Mouse (Mus musculus) limb, embryonic 12.5 days (tissue): ENCODE results near the gene Efnb3. TPM values are rescaled to one million over a fixed set of nuclear protein-coding genes. Genes with fewer than 3 reads are reported as not detected.

Experiments
- ATAC-seq: fragments of 200-750 bp; cut with Nextera tagmentation; 2 replicates; pipeline ENCODE4 v1.8.0; 2017; ENCODE audit warnings: low read depth, moderate TSS enrichment; ENCODE audit not compliant: insufficient number of reproducible peaks, insufficient read depth, low FRiP score, low TSS enrichment
- H3K27ac ChIP-seq: fragments of 300-500 bp; sonication (generic); 2 replicates; pipeline ENCODE4 v1.5.1; 2016; ENCODE audit warnings: mild to moderate bottlenecking, moderate library complexity
- H3K27me3 ChIP-seq: fragments of 300-500 bp; sonication (generic); 2 replicates; pipeline ENCODE4 v1.6.1; 2016; ENCODE audit warnings: mild to moderate bottlenecking, moderate library complexity
- H3K36me3 ChIP-seq: fragments of 300-500 bp; sonication (generic); 2 replicates; pipeline ENCODE4 v1.6.1; 2016; ENCODE audit warnings: mild to moderate bottlenecking, moderate library complexity
- H3K4me1 ChIP-seq: fragments of 300-500 bp; sonication (generic); replicated peaks from 2 replicates; pipeline ENCODE4 v1.6.1; 2016
- H3K4me2 ChIP-seq: fragments of 300-500 bp; sonication (generic); 2 replicates; pipeline ENCODE4 v1.6.1; 2016; ENCODE audit warnings: mild to moderate bottlenecking, moderate library complexity
- H3K4me3 ChIP-seq: fragments of 300-500 bp; sonication (generic); replicated peaks from 2 replicates; pipeline ENCODE4 v1.5.1; 2016; ENCODE audit warnings: mild to moderate bottlenecking
- H3K9ac ChIP-seq: fragments of 300-500 bp; sonication (generic); replicated peaks from 2 replicates; pipeline ENCODE4 v1.6.1; 2016; ENCODE audit warnings: mild to moderate bottlenecking, moderate library complexity
- H3K9me3 ChIP-seq: fragments of 300-500 bp; sonication (generic); 2 replicates; pipeline ENCODE4 v1.6.1; 2016; ENCODE audit warnings: mild to moderate bottlenecking, moderate library complexity
- WGBS: fragments of 180-500 bp; shearing (Covaris S2); methylation state at CpG from one replicate; pipeline ENCODE4 v1.1.7; 2016; 5-methylcytosine and 5-hydroxymethylcytosine counted together
- polyA plus RNA-seq: library from polyadenylated mRNA; unstranded; fragments of >200 nt; fragmentation: Nextera tagmentation; extraction: Ambion mirVana; gene quantifications from 2 replicates; pipeline ENCODE4 v1.2.1, GENCODE M21; 2016

The Efnb3 gene
- polyA plus RNA-seq, 1 experiment from 2014 or later = 54.3 TPM

DNA sequence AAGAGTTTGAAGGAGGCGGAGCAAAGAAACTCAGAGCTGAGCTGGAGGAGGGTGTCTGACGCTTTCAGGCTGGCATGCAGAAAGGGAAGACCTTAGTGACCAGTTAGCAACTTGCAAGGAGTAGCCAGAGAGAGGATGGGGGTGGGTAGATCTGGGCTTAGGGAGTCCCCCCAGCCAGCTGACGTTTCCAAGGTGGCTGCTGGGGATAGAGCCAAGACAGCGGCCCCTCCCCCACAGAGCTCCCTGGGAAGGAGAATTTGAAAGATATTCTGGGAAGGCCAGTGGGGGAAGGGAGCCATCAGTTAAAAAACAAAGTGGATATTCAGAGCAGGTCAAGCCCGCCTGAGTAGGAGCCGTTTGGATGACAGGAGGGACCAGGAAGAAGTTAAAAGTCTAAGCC is 40.1 kb upstream of the Efnb3 start:
- H3K27ac ChIP-seq = peak overlapping the region; percentile 30
- peak; percentile 61; the same call in 1 of the 2 replicates for ATAC-seq
- peaks cover 5% of the 10 kb centered on the region for H3K36me3 ChIP-seq
- peaks cover 33% of the 10 kb centered on the region for H3K4me1 ChIP-seq
- H3K4me3 ChIP-seq = no peak overlapping the region
- WGBS = 13% methylated on average over 6 of the region's 6 CpGs
- no peaks in the 10 kb centered on the region for H3K9me3 ChIP-seq
- H3K9ac ChIP-seq = no peak overlapping the region
- H3K4me2 ChIP-seq = peak overlapping the region; percentile 11
- peaks cover 27% of the 10 kb centered on the region for H3K27me3 ChIP-seq

DNA sequence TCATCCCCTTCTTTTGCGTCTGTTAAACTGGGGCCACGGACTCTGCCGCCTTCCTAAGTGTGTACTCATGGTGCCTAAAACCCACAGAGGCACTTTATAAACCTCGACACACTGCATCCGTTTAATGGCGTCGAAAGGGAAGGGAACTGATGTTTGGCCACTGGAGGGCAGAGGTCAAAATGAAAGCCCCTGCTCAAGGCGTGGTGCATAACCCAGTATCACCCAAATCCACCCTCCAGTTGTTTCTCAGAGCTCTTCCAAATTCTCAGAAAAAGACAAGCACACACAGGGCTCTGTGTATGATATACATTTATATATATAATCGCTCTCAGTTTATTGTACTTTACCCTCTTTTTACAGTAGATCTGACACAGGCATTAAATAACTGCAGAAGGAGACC is 39.4 kb upstream of the Efnb3 start:
- peaks cover 21% of the 10 kb centered on the region for H3K27me3 ChIP-seq
- peak overlapping the region; percentile 53; the same call in 1 of the 2 replicates for H3K27ac ChIP-seq
- no peak overlapping the region for H3K4me3 ChIP-seq
- no peak for ATAC-seq
- H3K9me3 ChIP-seq = no peaks in the 10 kb centered on the region
- H3K36me3 ChIP-seq = peaks cover 10% of the 10 kb centered on the region
- no peak overlapping the region for H3K9ac ChIP-seq
- 7% methylated on average over 9 of the region's 9 CpGs for WGBS
- H3K4me1 ChIP-seq = peaks cover 27% of the 10 kb centered on the region
- H3K4me2 ChIP-seq = peak overlapping the region; percentile 11; the same call in 1 of the 2 replicates

DNA sequence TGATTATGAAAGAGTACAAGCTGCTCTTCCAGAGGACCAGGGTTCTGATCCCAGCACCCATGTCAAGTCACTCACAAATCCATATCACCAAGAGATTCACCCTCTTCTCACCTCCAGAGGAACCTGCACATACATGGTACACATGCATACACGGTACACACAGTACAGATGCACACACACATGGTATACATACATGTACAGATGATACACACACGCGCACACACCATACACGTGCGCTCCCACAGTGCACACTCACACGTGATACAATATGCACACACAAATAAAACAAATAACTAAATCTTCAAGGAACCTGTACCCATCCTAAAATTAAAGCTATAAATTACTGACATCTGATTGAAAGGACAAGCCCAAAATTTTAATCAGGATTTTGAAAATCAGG is 34.8 kb upstream of the Efnb3 start:
- Histone ChIP-seq H3K36me3 (peaks cover 50% of the 10 kb centered on the region), H3K4me1 (peaks cover 7% of the 10 kb centered on the region), H3K27ac (no peak overlapping the region), H3K9me3 (no peaks in the 10 kb centered on the region), H3K9ac (no peak overlapping the region), H3K4me2 (no peak overlapping the region), H3K4me3 (no peak overlapping the region), H3K27me3 (no peaks in the 10 kb centered on the region)
- 96% methylated on average over 6 of the region's 6 CpGs for WGBS
- no peak for ATAC-seq

DNA sequence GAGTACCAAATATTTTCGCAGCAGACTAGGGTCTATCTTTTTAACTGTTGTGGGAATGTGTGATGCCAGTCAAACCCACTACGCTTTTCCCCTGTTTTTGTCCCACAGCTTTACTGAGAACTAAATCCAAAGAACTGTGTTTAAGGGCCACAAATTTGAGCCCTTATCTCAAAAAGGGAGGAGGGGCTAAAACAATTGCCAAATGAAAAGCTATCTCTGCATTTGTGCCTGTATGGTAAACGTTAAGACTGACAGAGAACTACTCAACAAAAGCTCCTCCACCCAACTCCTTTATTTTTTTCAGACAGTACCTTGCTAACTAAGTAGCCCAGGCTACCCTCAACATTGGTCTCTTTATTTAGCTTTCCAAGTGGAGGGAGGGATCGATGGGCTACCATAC is 32.8 kb upstream of the Efnb3 start:
- ATAC-seq = no peak
- H3K9me3 ChIP-seq = no peaks in the 10 kb centered on the region
- H3K4me1 ChIP-seq = no peaks in the 10 kb centered on the region
- no peak overlapping the region for H3K4me2 ChIP-seq
- H3K27me3 ChIP-seq = no peaks in the 10 kb centered on the region
- no peak overlapping the region for H3K27ac ChIP-seq
- H3K4me3 ChIP-seq = no peak overlapping the region
- no peak overlapping the region for H3K9ac ChIP-seq
- H3K36me3 ChIP-seq = peaks cover 70% of the 10 kb centered on the region
- WGBS = 82% methylated on average over 4 of the region's 4 CpGs

DNA sequence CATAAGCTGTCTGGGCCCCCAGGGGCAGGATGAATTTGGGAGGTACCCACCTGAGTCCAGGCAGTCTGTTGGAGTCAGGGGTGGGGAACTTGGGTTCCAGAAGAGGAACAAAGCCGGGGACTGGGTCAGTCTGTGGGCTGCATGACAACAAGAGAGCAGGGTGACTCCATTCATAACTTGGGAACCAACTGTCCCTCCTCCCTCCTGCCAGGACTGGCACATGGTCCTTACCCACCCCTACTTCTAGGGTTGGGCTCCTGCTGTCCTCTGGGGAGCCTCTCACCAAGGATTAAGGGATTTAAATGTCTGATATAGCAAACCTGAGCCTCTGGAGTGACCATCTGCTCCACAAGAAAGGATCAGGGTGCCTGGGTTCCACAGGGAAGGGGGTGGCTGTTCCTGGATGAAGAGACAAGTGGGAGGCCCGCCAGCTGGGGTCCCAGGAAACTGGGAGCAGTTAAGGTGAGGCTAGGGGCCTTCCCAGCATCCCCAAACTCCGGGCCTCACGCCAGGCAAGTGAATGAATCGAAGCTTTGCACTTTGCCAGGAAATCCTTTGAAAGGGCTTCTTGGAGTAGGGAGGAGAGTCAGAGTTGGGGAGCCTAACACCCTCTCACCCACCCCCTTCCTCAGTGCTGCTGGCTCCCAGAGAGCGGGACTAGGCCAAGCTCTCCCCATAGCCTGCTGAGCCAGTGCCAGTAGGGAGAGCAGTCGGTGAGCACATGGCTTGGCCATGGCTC is 32.1 kb upstream of the Efnb3 start:
- peaks cover 77% of the 10 kb centered on the region for H3K36me3 ChIP-seq
- WGBS = 80% methylated on average over 7 of the region's 7 CpGs
- H3K4me1 ChIP-seq = no peaks in the 10 kb centered on the region
- no peaks in the 10 kb centered on the region for H3K9me3 ChIP-seq
- no peaks in the 10 kb centered on the region for H3K27me3 ChIP-seq
- no peak overlapping the region for H3K4me3 ChIP-seq
- no peak for ATAC-seq
- no peak overlapping the region for H3K9ac ChIP-seq
- 0 out of 2 replicates have a peak overlapping the region, but pooled peaks have one; percentile 7 for H3K27ac ChIP-seq
- H3K4me2 ChIP-seq = no peak overlapping the region

DNA sequence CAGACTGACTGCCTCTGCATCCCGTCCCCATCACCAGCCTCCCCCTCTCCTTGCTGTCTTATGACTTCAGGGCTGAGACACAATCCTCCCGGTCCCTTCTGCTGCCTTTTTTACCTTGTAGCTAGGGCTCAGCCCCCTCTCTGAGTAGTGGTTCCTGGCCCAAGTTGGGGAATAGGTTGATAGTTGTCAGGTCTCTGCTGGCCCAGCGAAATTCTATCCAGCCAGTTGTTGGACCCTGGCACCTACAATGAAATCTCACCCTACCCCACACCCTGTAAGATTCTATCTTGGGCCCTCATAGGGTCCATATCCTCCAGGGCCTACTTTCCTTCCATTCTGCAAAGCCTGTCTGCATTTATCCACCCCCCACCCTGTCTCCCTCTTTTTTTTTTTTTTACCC is 31.4 kb upstream of the Efnb3 start:
- Histone ChIP-seq H3K27me3 (no peaks in the 10 kb centered on the region), H3K4me3 (no peak overlapping the region), H3K9me3 (no peaks in the 10 kb centered on the region), H3K36me3 (peaks cover 84% of the 10 kb centered on the region), H3K9ac (no peak overlapping the region), H3K4me1 (no peaks in the 10 kb centered on the region), H3K4me2 (no peak overlapping the region), H3K27ac (no peak overlapping the region)
- no peak for ATAC-seq
- 82% methylated on average over 3 of the region's 3 CpGs for WGBS

DNA sequence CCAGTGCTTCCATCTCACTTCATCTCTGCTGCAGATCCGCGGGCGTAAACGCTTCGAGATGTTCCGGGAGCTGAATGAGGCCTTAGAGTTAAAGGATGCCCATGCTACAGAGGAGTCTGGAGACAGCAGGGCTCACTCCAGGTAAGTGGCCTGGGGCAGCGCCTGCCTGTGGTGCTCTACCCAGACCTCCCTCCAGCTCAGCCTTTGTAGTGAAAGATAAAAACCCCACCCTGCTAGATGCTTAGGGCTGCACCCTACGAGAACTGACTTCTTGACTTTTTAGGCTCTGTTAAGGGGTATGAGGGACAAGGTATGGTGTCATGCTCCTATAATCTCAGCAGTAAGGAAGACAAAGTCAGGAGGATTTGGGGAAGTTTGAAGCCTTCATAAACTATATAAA is 30.6 kb upstream of the Efnb3 start:
- no peak for ATAC-seq

DNA sequence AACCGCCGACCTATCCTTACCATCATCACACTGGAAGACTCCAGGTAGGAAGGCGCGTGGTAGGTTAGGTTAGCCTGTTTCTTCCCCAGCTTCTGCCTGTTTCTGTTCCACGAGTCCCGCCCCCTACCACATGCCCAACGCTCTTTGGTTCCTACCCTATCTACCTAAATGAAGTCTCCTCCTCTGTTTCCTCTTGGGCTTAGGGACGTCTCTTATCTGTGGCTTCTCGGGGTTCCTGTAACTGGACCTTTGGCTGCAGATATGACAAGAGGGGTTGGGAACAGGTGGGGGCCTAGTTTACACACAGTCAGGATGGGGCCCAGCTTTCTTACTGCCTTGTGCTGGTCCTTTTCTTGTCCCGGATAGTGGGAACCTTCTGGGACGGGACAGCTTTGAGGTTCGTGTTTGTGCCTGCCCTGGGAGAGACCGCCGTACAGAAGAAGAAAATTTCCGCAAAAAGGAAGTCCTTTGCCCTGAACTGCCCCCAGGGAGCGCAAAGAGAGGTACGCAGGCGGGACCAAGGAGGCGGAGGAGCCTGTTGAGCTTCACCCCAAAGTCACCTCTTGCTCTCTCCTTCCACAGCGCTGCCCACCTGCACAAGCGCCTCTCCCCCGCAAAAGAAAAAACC is 29.3 kb upstream of the Efnb3 start:
- no peak overlapping the region for H3K4me3 ChIP-seq
- no peak overlapping the region for H3K27ac ChIP-seq
- no peaks in the 10 kb centered on the region; the same call in 1 of the 2 replicates for H3K4me1 ChIP-seq
- 95% methylated on average over 22 of the region's 22 CpGs for WGBS
- H3K9me3 ChIP-seq = no peaks in the 10 kb centered on the region
- no peak for ATAC-seq
- peaks cover 84% of the 10 kb centered on the region for H3K36me3 ChIP-seq
- no peak overlapping the region for H3K4me2 ChIP-seq
- H3K27me3 ChIP-seq = no peaks in the 10 kb centered on the region
- no peak overlapping the region for H3K9ac ChIP-seq

More for the DNA sequence above, 30.6 kb upstream of the Efnb3 start:
- no peak overlapping the region for H3K4me3 ChIP-seq
- WGBS = 95% methylated on average over 8 of the region's 8 CpGs
- H3K4me2 ChIP-seq = no peak overlapping the region
- no peak overlapping the region for H3K9ac ChIP-seq
- H3K27ac ChIP-seq = no peak overlapping the region
- peaks cover 86% of the 10 kb centered on the region for H3K36me3 ChIP-seq
- no peaks in the 10 kb centered on the region; the same call in 1 of the 2 replicates for H3K4me1 ChIP-seq
- no peaks in the 10 kb centered on the region for H3K27me3 ChIP-seq
- H3K9me3 ChIP-seq = no peaks in the 10 kb centered on the region

DNA sequence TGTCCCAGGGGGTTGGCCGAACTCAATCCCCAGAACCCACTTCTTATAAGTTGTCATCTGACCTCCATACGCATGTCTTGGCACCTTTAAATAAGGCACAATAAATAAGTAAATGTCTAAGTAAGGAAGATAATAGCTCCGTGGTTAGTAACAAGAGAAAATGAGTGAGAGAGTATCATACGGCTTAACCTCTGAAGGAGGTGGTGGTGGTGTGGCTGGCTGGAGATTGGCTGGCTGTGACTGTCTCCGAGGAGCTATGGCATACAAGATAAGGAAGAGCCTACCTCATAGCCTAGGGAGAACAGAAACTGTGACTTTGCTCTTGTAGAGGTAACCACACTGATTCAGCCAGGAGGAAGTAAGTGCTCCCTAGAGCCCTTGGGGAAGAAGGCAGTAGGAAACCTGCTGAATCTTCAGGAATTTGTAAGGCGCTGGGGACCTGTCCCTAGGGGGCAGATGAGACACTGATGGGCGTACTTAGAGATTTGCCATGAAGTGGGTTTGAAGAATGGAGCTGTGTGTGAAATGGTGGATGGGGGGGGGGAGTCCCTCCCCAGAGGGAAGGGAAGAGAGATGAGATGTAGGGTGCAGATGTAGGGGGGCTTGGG is 25.8 kb upstream of the Efnb3 start:
- H3K27me3 ChIP-seq = no peaks in the 10 kb centered on the region
- H3K4me3 ChIP-seq = no peak overlapping the region
- no peaks in the 10 kb centered on the region for H3K9me3 ChIP-seq
- 82% methylated on average over 7 of the region's 7 CpGs for WGBS
- H3K4me1 ChIP-seq = peaks cover 11% of the 10 kb centered on the region
- no peak overlapping the region for H3K27ac ChIP-seq
- no peak for ATAC-seq
- peaks cover 66% of the 10 kb centered on the region for H3K36me3 ChIP-seq
- H3K4me2 ChIP-seq = no peak overlapping the region
- no peak overlapping the region for H3K9ac ChIP-seq

DNA sequence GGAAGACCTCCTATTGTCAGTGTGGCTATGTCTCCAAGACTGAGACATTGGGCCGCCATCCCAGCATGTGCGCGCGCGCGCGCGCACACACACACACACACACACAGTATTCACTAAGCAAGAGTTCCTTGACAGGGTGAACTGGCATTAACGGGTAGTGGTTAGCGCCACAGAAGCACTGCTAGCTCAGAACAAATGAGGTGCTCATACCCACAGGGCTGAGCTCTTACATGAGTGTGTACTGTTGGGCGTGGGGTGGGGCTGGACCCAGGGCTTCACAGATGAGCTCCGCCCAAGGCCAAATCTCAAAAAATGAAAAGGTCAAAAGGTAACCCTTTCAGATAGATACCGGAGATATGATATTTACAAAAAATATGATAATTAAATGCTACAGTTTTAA is 24.9 kb upstream of the Efnb3 start:
- Histone ChIP-seq H3K4me3 (no peak overlapping the region), H3K9ac (no peak overlapping the region), H3K9me3 (no peaks in the 10 kb centered on the region), H3K4me2 (no peak overlapping the region), H3K36me3 (peaks cover 57% of the 10 kb centered on the region), H3K27me3 (no peaks in the 10 kb centered on the region), H3K4me1 (peaks cover 11% of the 10 kb centered on the region), H3K27ac (no peak overlapping the region)
- WGBS = 94% methylated on average over 13 of the region's 13 CpGs
- ATAC-seq = no peak

DNA sequence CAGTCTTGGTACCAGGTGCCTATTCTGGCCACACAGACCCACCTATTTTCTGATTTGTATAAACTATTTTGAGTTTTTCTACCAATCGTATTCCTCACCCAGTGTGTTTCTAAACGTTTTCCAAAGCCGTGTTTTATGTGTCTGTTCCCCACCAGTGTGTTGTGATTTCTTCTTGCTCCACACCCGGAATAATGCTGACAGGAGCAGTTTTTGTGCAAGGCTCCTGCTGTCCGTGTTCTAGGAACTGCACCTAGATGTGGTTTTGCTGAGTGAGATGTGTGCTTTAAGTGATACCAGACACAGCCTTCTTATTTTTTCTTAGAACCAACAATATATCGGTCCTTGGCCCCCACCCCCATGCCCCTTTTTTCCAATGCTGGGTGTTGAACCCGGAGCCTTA is 24.0 kb upstream of the Efnb3 start:
- no peak overlapping the region for H3K9ac ChIP-seq
- no peaks in the 10 kb centered on the region for H3K27me3 ChIP-seq
- H3K27ac ChIP-seq = no peak overlapping the region
- no peak overlapping the region for H3K4me2 ChIP-seq
- 86% methylated on average over 7 of the region's 7 CpGs for WGBS
- H3K36me3 ChIP-seq = peaks cover 48% of the 10 kb centered on the region
- H3K4me3 ChIP-seq = no peak overlapping the region
- ATAC-seq = no peak
- peaks cover 14% of the 10 kb centered on the region for H3K4me1 ChIP-seq
- H3K9me3 ChIP-seq = no peaks in the 10 kb centered on the region
